Mouse (Mus musculus) myocyte (in vitro differentiated cells): ENCODE data around the gene 1810009A15Rik. TPM values are rescaled to one million over a fixed set of nuclear protein-coding genes. Genes with fewer than 3 reads are reported as not detected.

ENCODE experiments used
- H3K27me3 ChIP-seq: one replicate; pipeline ENCODE4 v1.6.1; 2011; ENCODE audit not compliant: control insufficient read depth, insufficient read depth, insufficient read length
- H3K36me3 ChIP-seq: one replicate; pipeline ENCODE4 v1.6.1; 2011; ENCODE audit not compliant: control insufficient read depth, insufficient read depth
- H3K4me2 ChIP-seq: one replicate; pipeline ENCODE4 v1.6.1; 2011; ENCODE audit warnings: low read depth, control low read depth
- H3K4me3 ChIP-seq: one replicate; pipeline ENCODE4 v1.5.1; 2011; ENCODE audit warnings: mild to moderate bottlenecking, control low read depth, moderate library complexity
- H3K79me2 ChIP-seq: one replicate; pipeline ENCODE4 v1.6.1; 2011; ENCODE audit not compliant: control insufficient read depth, insufficient read depth
- H3ac ChIP-seq: one replicate; pipeline ENCODE4 v1.6.1; 2011; ENCODE audit not compliant: control insufficient read depth, insufficient read length
- CEBPB ChIP-seq: IDR thresholded peaks from 2 replicates; pipeline ENCODE4 v1.6.1; 2011; ENCODE audit warnings: mild to moderate bottlenecking, moderate library complexity; ENCODE audit not compliant: poor library complexity, insufficient read depth, severe bottlenecking
- E2F4 ChIP-seq: IDR thresholded peaks from one replicate; pipeline ENCODE4 v1.6.1; 2011; ENCODE audit warnings: mild to moderate bottlenecking, control low read depth, moderate library complexity; ENCODE audit not compliant: insufficient read depth
- MAX ChIP-seq: IDR thresholded peaks from one replicate; pipeline ENCODE4 v1.6.1; 2011; ENCODE audit warnings: low read depth, mild to moderate bottlenecking, control low read depth
- MYOD1 ChIP-seq, 3 experiments: IDR thresholded peaks; one replicate each; pipeline ENCODE4 v1.6.1; 2011; ENCODE audit warnings: control low read depth in 2 of 3, low read depth in 2 of 3, mild to moderate bottlenecking in 2 of 3, moderate library complexity in 1 of 3; ENCODE audit not compliant: insufficient read length in 2 of 3, control insufficient read depth in 1 of 3
- MYOG ChIP-seq, 3 experiments: IDR thresholded peaks; one replicate each; pipeline ENCODE4 v1.6.1; 2011; ENCODE audit warnings: control low read depth in 2 of 3, low read depth in 2 of 3, mild to moderate bottlenecking in 2 of 3; ENCODE audit not compliant: insufficient read length in 2 of 3, control insufficient read depth in 1 of 3, insufficient read depth in 1 of 3
- POLR2A ChIP-seq: IDR thresholded peaks from one replicate; pipeline ENCODE4 v1.6.1; 2011; ENCODE audit warnings: low read depth, mild to moderate bottlenecking, control low read depth, moderate library complexity; ENCODE audit not compliant: insufficient read length
- POLR2AphosphoS2 ChIP-seq: IDR thresholded peaks from one replicate; pipeline ENCODE4 v1.6.1; 2011; ENCODE audit warnings: low read depth, control low read depth; ENCODE audit not compliant: insufficient read length
- REST ChIP-seq: IDR thresholded peaks from one replicate; pipeline ENCODE4 v1.6.1; 2011; ENCODE audit warnings: mild to moderate bottlenecking, control low read depth, moderate library complexity; ENCODE audit not compliant: insufficient read depth, insufficient read length
- SRF ChIP-seq: IDR thresholded peaks from one replicate; pipeline ENCODE4 v1.6.1; 2011; ENCODE audit warnings: low read depth; ENCODE audit not compliant: control insufficient read depth, insufficient read length
- TCF12 ChIP-seq: IDR thresholded peaks from one replicate; pipeline ENCODE4 v1.6.1; 2011; ENCODE audit warnings: mild to moderate bottlenecking, control low read depth; ENCODE audit not compliant: poor library complexity, insufficient read depth, severe bottlenecking
- TCF3 ChIP-seq: IDR thresholded peaks from one replicate; pipeline ENCODE4 v1.6.1; 2011; ENCODE audit warnings: low read depth, control low read depth; ENCODE audit not compliant: insufficient read length
- USF1 ChIP-seq: IDR thresholded peaks from one replicate; pipeline ENCODE4 v1.6.1; 2011; ENCODE audit warnings: low read depth, mild to moderate bottlenecking, control low read depth, moderate library complexity
- polyA plus RNA-seq: library from polyadenylated mRNA; unstranded; fragments of >200 nt; fragmentation: generic; extraction: Trizol; gene quantifications from one replicate; pipeline ENCODE4 v1.2.1, GENCODE M21; 2012; ENCODE audit warnings: missing spikeins

Gene 1810009A15Rik
- polyA plus RNA-seq, 1 experiment: 73.1 TPM

GRCm38 (mm10) chr19:8921741-8922140 lies 33.1 kb downstream of the 1810009A15Rik start:
- Histone ChIP-seq H3K4me3 (peak overlapping the region; percentile 81), H3K36me3 (peaks cover 14% of the 10 kb centered on the region), H3K79me2 (peaks cover 35% of the 10 kb centered on the region), H3ac (no peak overlapping the region), H3K4me2 (peak overlapping the region; percentile 97), H3K27me3 (no peaks in the 10 kb centered on the region)
- TF ChIP-seq USF1 (no peak), MAX (no peak), TCF12 (no peak), MYOG (IDR thresholded peaks at IDR 0.05; ENCODE audit: control insufficient read depth in 1 of 3, insufficient read depth in 1 of 3, insufficient read length in 2 of 3, low read depth in 2 of 3) (no peak), POLR2AphosphoS2 (no peak), TCF3 (no peak), MYOD1 (IDR thresholded peaks at IDR 0.05; ENCODE audit: control insufficient read depth in 1 of 3, insufficient read length in 2 of 3, low read depth in 2 of 3) (no peak), E2F4 (no peak), REST (no peak), SRF (no peak)

- Histone ChIP-seq H3ac (no peak overlapping the region), H3K36me3 (peaks cover 14% of the 10 kb centered on the region), H3K79me2 (peaks cover 26% of the 10 kb centered on the region), H3K4me2 (peak overlapping the region; percentile 27), H3K27me3 (no peaks in the 10 kb centered on the region), H3K4me3 (no peak overlapping the region)
- TF ChIP-seq MYOD1 (IDR thresholded peaks at IDR 0.05; ENCODE audit: control insufficient read depth in 1 of 3, insufficient read length in 2 of 3, low read depth in 2 of 3): peak in 1 of 3 experiments; percentile 70
- no peak for TF ChIP-seq USF1
- peak in 2 of 3 experiments; percentile 3 to 85 for TF ChIP-seq MYOG (IDR thresholded peaks at IDR 0.05; ENCODE audit: control insufficient read depth in 1 of 3, insufficient read depth in 1 of 3, insufficient read length in 2 of 3, low read depth in 2 of 3)
- no peak for TF ChIP-seq CEBPB
- no peak for TF ChIP-seq E2F4
- TF ChIP-seq SRF: no peak
- no peak for TF ChIP-seq TCF12
- TF ChIP-seq POLR2AphosphoS2: no peak
- TF ChIP-seq REST: no peak
- TF ChIP-seq MAX: no peak
- TF ChIP-seq POLR2A: no peak
- no peak for TF ChIP-seq TCF3
Measured at GRCm38 (mm10) chr19:8926766-8927165, 38.1 kb downstream of the 1810009A15Rik start.

GRCm38 (mm10) chr19:8927891-8928525 lies 39.4 kb downstream of the 1810009A15Rik start:
- Histone ChIP-seq H3K4me2 (no peak overlapping the region), H3K79me2 (peaks cover 14% of the 10 kb centered on the region), H3K36me3 (peaks cover 13% of the 10 kb centered on the region), H3K27me3 (no peaks in the 10 kb centered on the region), H3ac (no peak overlapping the region), H3K4me3 (no peak overlapping the region)
- TF ChIP-seq TCF3 (no peak), MAX (no peak), MYOD1 (IDR thresholded peaks at IDR 0.05; ENCODE audit: control insufficient read depth in 1 of 3, insufficient read length in 2 of 3, low read depth in 2 of 3) (no peak), USF1 (no peak), CEBPB (no peak), REST (no peak), POLR2AphosphoS2 (no peak), POLR2A (no peak), E2F4 (no peak), MYOG (IDR thresholded peaks at IDR 0.05; ENCODE audit: control insufficient read depth in 1 of 3, insufficient read depth in 1 of 3, insufficient read length in 2 of 3, low read depth in 2 of 3) (no peak), TCF12 (no peak), SRF (no peak)

- no peak for TF ChIP-seq USF1
- peak; percentile 52 for TF ChIP-seq POLR2AphosphoS2
- TF ChIP-seq MAX: no peak
- no peak for TF ChIP-seq E2F4
- TF ChIP-seq POLR2A: no peak
- TF ChIP-seq TCF12: no peak
- no peak for TF ChIP-seq TCF3
- TF ChIP-seq REST: peak; percentile 10
- TF ChIP-seq CEBPB: no peak
- TF ChIP-seq SRF: no peak
- TF ChIP-seq MYOD1 (IDR thresholded peaks at IDR 0.05; ENCODE audit: control insufficient read depth in 1 of 3, insufficient read length in 2 of 3, low read depth in 2 of 3): no peak
- no peak for TF ChIP-seq MYOG (IDR thresholded peaks at IDR 0.05; ENCODE audit: control insufficient read depth in 1 of 3, insufficient read depth in 1 of 3, insufficient read length in 2 of 3, low read depth in 2 of 3)
- H3K4me2 ChIP-seq: peak overlapping the region; percentile 96
- no peaks in the 10 kb centered on the region for H3K27me3 ChIP-seq
- H3K79me2 ChIP-seq: peaks cover 7% of the 10 kb centered on the region
- peak overlapping the region; percentile 76 for H3ac ChIP-seq
- H3K4me3 ChIP-seq: peak overlapping the region; percentile 51
- H3K36me3 ChIP-seq: peaks cover 10% of the 10 kb centered on the region
Measured at GRCm38 (mm10) chr19:8928689-8929223, 40.1 kb downstream of the 1810009A15Rik start.
